Mouse (Mus musculus) embryonic facial prominence, embryonic 14.5 days (tissue): ENCODE results near the gene Ncam1. TPM values are rescaled to one million over a fixed set of nuclear protein-coding genes. Genes with fewer than 3 reads are reported as not detected.

ENCODE experiments used
- ATAC-seq: fragments of 200-750 bp; cut with Nextera tagmentation; 2 replicates; pipeline ENCODE4 v1.8.0; 2017; ENCODE audit warnings: low read depth, moderate number of reproducible peaks, moderate TSS enrichment
- DNase-seq: peaks from one replicate; pipeline ENCODE4 v3.0.0-alpha.2; 2015; ENCODE audit warnings: low spot score
- H3K27ac ChIP-seq: fragments of 300-500 bp; sonication (generic); replicated peaks from 2 replicates; pipeline ENCODE4 v1.5.1; 2014; ENCODE audit warnings: low read depth, mild to moderate bottlenecking, low read length, moderate library complexity
- H3K27me3 ChIP-seq: fragments of 300-500 bp; sonication (generic); replicated peaks from 2 replicates; pipeline ENCODE4 v1.6.1; 2014; ENCODE audit warnings: low read length; ENCODE audit not compliant: control insufficient read depth, insufficient read depth
- H3K36me3 ChIP-seq: fragments of 300-500 bp; sonication (generic); 2 replicates; pipeline ENCODE4 v1.6.1; 2014; ENCODE audit warnings: low read length, mixed read lengths; ENCODE audit not compliant: control insufficient read depth, insufficient read depth
- H3K4me1 ChIP-seq: fragments of 300-500 bp; sonication (generic); 2 replicates; pipeline ENCODE4 v1.6.1; 2014; ENCODE audit warnings: antibody characterized with exemption, low read length; ENCODE audit not compliant: control insufficient read depth, insufficient read depth
- H3K4me2 ChIP-seq: fragments of 300-500 bp; sonication (generic); 2 replicates; pipeline ENCODE4 v1.6.1; 2014; ENCODE audit warnings: low read depth, mild to moderate bottlenecking, low read length, moderate library complexity, mixed read lengths
- H3K4me3 ChIP-seq: fragments of 300-500 bp; sonication (generic); 2 replicates; pipeline ENCODE4 v1.5.1; 2014; ENCODE audit warnings: low read depth, mild to moderate bottlenecking, low read length
- H3K9ac ChIP-seq: fragments of 300-500 bp; sonication (generic); 2 replicates; pipeline ENCODE4 v1.6.1; 2014; ENCODE audit warnings: low read depth, mild to moderate bottlenecking, low read length, moderate library complexity, mixed read lengths
- H3K9me3 ChIP-seq: fragments of 300-500 bp; sonication (generic); 2 replicates; pipeline ENCODE4 v1.6.1; 2016; ENCODE audit warnings: low read length; ENCODE audit not compliant: control insufficient read depth
- WGBS: fragments of 180-500 bp; shearing (Covaris S2); extraction: QIAGEN DNeasy Blood & Tissue Kit; methylation state at CpG from one replicate; pipeline ENCODE4 v1.1.7; 2014; 5-methylcytosine and 5-hydroxymethylcytosine counted together
- polyA plus RNA-seq: library from polyadenylated mRNA; unstranded; fragments of >200 nt; fragmentation: Nextera tagmentation; extraction: Ambion mirVana; gene quantifications from 2 replicates; pipeline ENCODE4 v1.2.1, GENCODE M21; 2014

The Ncam1 gene
- polyA plus RNA-seq, 1 experiment from 2014 or later: 104 TPM

DNA sequence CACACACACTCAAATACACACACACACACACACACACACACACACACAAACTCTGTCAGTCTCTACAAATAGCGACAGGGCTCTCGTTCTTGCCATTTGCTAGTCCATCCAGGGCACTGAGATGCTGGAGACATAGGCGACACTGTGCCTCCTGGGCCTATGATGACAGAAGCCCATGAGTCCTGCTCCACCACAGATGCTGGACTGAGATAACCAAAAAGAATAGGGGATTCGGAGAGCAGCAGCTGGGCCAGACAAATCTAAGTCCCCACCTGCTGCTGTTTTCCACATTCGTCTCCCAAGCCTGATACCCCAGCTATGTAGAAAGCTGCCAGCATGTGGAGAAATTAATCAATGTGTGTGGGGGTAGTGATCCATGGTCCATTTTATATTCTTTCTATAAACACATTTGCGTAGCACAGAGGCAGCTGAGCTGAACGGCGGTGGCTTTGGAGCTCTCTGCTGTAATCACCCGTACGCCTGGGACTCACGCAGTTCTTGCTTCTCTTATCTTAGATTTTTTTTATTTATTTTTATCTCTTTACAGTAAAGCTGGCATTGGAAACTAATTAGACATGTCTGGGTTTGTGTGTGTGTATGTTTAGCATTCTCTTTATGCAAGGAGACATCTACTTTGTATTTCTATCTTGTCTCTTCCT lies 162.9 kb downstream of the Ncam1 start:
- no peak overlapping the region for H3K9ac ChIP-seq
- H3K4me1 ChIP-seq: no peaks in the 10 kb centered on the region
- no peaks in the 10 kb centered on the region for H3K36me3 ChIP-seq
- H3K9me3 ChIP-seq: no peaks in the 10 kb centered on the region
- no peaks in the 10 kb centered on the region for H3K27me3 ChIP-seq
- no peak overlapping the region for H3K4me3 ChIP-seq
- H3K4me2 ChIP-seq: no peak overlapping the region
- peak; percentile 22; the same call in 1 of the 2 replicates for ATAC-seq
- WGBS: 81% methylated on average over 11 of the region's 11 CpGs
- H3K27ac ChIP-seq: no peak overlapping the region
- peak; percentile 60 for DNase-seq

- Histone ChIP-seq H3K27ac (no peak overlapping the region), H3K4me1 (no peaks in the 10 kb centered on the region), H3K27me3 (no peaks in the 10 kb centered on the region), H3K4me2 (no peak overlapping the region), H3K9me3 (no peaks in the 10 kb centered on the region), H3K9ac (no peak overlapping the region), H3K4me3 (no peak overlapping the region), H3K36me3 (no peaks in the 10 kb centered on the region)
- no peak for ATAC-seq
- DNase-seq: no peak
- 87% methylated on average over 2 of the region's 2 CpGs for WGBS
Measured at GRCm38 (mm10) chr9:49632591-49632990, 166.1 kb downstream of the Ncam1 start.

DNA sequence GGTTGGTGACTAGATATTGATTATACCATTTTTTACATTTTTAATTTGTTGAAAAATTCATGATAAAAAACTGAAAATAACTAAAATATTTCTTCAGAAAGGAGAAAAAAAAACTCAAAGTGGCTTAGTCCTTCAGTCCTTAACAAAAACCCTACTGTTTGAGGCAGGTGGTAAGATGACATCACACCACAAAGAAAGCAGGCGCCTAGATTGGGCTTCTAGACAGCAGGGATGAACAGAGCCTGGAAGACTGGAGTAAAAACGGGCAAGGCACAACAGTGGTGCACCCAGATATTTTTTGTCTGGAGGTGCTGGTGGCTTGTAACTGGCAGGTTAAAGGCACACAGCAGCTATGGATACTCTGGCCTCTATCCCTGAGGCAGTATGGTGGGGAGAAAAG lies 168.4 kb downstream of the Ncam1 start:
- H3K27ac ChIP-seq: no peak overlapping the region
- DNase-seq (no peak), ATAC-seq (no peak)
- H3K4me3 ChIP-seq: no peak overlapping the region
- no peak overlapping the region for H3K4me2 ChIP-seq
- H3K9me3 ChIP-seq: no peaks in the 10 kb centered on the region
- H3K36me3 ChIP-seq: no peaks in the 10 kb centered on the region
- H3K4me1 ChIP-seq: no peaks in the 10 kb centered on the region
- H3K9ac ChIP-seq: no peak overlapping the region
- 70% methylated on average over 2 of the region's 2 CpGs for whole genome bisulfite sequencing
- no peaks in the 10 kb centered on the region for H3K27me3 ChIP-seq

- DNase-seq (no peak), ATAC-seq (no peak)
- no peaks in the 10 kb centered on the region for H3K36me3 ChIP-seq
- H3K27ac ChIP-seq: no peak overlapping the region
- WGBS: 96% methylated on average over 6 of the region's 6 CpGs
- H3K9me3 ChIP-seq: no peaks in the 10 kb centered on the region
- H3K4me2 ChIP-seq: no peak overlapping the region
- no peaks in the 10 kb centered on the region for H3K27me3 ChIP-seq
- no peak overlapping the region for H3K9ac ChIP-seq
- H3K4me1 ChIP-seq: no peaks in the 10 kb centered on the region
- no peak overlapping the region for H3K4me3 ChIP-seq
Measured at GRCm38 (mm10) chr9:49624910-49625309, 173.8 kb downstream of the Ncam1 start.

DNA sequence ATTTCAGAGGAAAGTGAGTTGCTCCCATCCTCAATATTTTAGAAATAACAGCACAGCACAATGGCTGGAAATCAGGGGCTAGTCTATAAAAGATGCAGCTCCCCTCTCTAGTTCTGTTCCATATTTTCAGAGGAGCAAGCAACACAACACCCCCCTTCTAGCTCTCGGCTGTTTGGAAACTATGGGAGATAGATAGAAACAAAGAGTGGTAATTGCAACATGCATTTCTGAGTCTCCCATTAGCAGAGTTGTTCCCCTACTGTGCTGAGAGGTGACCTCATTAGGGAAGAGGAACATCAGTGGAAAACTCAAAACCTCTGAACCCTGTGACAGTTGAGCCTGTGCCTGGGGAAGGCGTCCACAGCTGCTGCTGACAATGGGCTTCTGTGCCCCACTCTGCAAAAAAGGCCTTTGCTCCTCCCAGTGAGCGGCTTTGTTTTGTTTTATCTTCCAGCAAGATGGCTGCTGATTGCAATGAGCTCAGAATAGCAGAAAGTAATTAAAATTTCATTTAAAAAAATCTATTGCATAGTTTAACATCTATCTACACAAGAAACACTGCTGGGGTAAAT lies 174.7 kb downstream of the Ncam1 start:
- no peaks in the 10 kb centered on the region for H3K27me3 ChIP-seq
- WGBS: 44% methylated on average over 3 of the region's 3 CpGs
- H3K9ac ChIP-seq: no peak overlapping the region
- H3K4me3 ChIP-seq: no peak overlapping the region
- H3K9me3 ChIP-seq: no peaks in the 10 kb centered on the region
- H3K27ac ChIP-seq: no peak overlapping the region
- H3K4me2 ChIP-seq: no peak overlapping the region
- H3K4me1 ChIP-seq: no peaks in the 10 kb centered on the region
- DNase-seq: peak; percentile 74
- peak; percentile 85; the same call in 1 of the 2 replicates for ATAC-seq
- no peaks in the 10 kb centered on the region for H3K36me3 ChIP-seq

DNA sequence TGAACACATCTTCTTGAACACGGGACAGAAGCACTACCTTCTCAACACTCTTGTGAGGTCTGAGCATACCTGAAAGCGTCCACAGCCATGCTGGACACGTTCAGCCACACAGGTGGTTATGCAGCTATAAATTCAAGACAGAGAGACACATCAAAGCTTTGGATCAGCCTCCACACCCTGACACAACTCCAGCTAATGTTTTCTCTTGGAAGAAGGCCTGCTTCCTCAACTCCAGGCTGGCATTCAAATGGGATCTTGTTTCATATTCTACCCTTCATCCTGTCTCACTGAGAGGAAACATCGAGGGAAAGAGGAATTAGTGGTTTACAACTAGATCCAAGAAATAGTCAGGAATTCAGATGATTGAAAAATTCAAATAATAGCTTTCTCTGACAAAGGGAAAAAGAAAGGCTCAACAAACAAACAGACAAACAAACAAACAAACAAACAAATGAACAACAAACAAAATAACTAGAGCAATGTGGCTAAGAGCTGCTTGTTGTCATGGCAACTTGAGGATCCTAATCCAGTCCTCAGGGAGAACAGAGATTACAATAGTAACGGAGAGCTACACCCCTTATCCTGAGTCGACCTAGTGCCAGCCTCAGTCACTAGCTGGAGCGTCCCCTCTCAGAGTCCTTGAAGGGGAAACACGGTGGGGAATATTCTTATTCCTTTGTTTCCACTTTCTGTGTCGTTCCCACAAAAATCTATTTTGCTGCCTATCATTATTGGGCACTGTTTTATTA lies 175.6 kb downstream of the Ncam1 start:
- Histone ChIP-seq H3K9me3 (no peaks in the 10 kb centered on the region), H3K4me3 (no peak overlapping the region), H3K27me3 (no peaks in the 10 kb centered on the region), H3K9ac (no peak overlapping the region), H3K36me3 (no peaks in the 10 kb centered on the region), H3K27ac (no peak overlapping the region), H3K4me1 (no peaks in the 10 kb centered on the region), H3K4me2 (no peak overlapping the region)
- 59% methylated on average over 9 of the region's 9 CpGs for WGBS
- ATAC-seq (no peak), DNase-seq (peak; percentile 48)

- DNase-seq: no peak
- H3K9me3 ChIP-seq: no peaks in the 10 kb centered on the region
- no peak overlapping the region for H3K27ac ChIP-seq
- no peaks in the 10 kb centered on the region for H3K27me3 ChIP-seq
- ATAC-seq: no peak
- no peak overlapping the region for H3K4me2 ChIP-seq
- H3K9ac ChIP-seq: no peak overlapping the region
- no peaks in the 10 kb centered on the region for H3K36me3 ChIP-seq
- H3K4me1 ChIP-seq: no peaks in the 10 kb centered on the region
- H3K4me3 ChIP-seq: no peak overlapping the region
- 95% methylated on average over 11 of the region's 11 CpGs for WGBS
Measured at GRCm38 (mm10) chr9:49621691-49622090, 177.0 kb downstream of the Ncam1 start.

GRCm38 (mm10) chr9:49618699-49619392 lies 179.9 kb downstream of the Ncam1 start:
- Histone ChIP-seq H3K4me2 (no peak overlapping the region), H3K4me1 (no peaks in the 10 kb centered on the region), H3K36me3 (no peaks in the 10 kb centered on the region), H3K9ac (no peak overlapping the region), H3K27me3 (no peaks in the 10 kb centered on the region), H3K9me3 (no peaks in the 10 kb centered on the region), H3K4me3 (no peak overlapping the region), H3K27ac (no peak overlapping the region)
- 70% methylated on average over 9 of the region's 9 CpGs for WGBS
- peak; percentile 24 for DNase-seq
- ATAC-seq: no peak
